Mouse (Mus musculus) brain, embryonic 14.5 days (tissue): ENCODE data around the gene Senp2.
A peak's percentile ranks its signal among the peaks of the same experiment; 100 is the strongest.

Source experiments
- CTCF ChIP-seq: fragments of 200-500 bp; IDR thresholded peaks from 2 replicates; pipeline ENCODE4 v1.5.1; 2012; ENCODE audit warnings: inconsistent platforms, mild to moderate bottlenecking, moderate library complexity, borderline replicate concordance; ENCODE audit not compliant: insufficient read depth, insufficient read length; ENCODE audit errors: extremely low read depth
- POLR2A ChIP-seq: fragments of 200-500 bp; IDR thresholded peaks from 2 replicates; pipeline ENCODE4 v1.6.1; 2012; ENCODE audit warnings: mild to moderate bottlenecking, inconsistent platforms, borderline replicate concordance; ENCODE audit not compliant: poor library complexity, insufficient read depth, insufficient read length, severe bottlenecking; ENCODE audit errors: extremely low read depth

GRCm38 (mm10) chr16:22009099-22009584, at the start of gene Senp2:
- TF ChIP-seq CTCF, result no peak
- TF ChIP-seq POLR2A, result 0 out of 2 replicates have a peak, but pooled peaks have one; percentile 8
